Mouse (Mus musculus) heart, embryonic 11.5 days (tissue): Measurements from ENCODE around the gene Rimbp3. TPM values are rescaled to one million over a fixed set of nuclear protein-coding genes. Genes with fewer than 3 reads are reported as not detected.

ENCODE experiments used
- ATAC-seq: fragments of 200-750 bp; cut with Nextera tagmentation; replicated peaks from 2 replicates; pipeline ENCODE4 v1.8.0; 2017; ENCODE audit warnings: moderate library complexity; ENCODE audit not compliant: insufficient number of reproducible peaks, low FRiP score, low TSS enrichment
- H3K27ac ChIP-seq: fragments of 300-500 bp; sonication (generic); 2 replicates; pipeline ENCODE4 v1.5.1; 2014; ENCODE audit warnings: mild to moderate bottlenecking, low read depth, low read length
- H3K27me3 ChIP-seq: fragments of 300-500 bp; sonication (generic); 2 replicates; pipeline ENCODE4 v1.6.1; 2014; ENCODE audit warnings: mild to moderate bottlenecking, low read length, mixed read lengths; ENCODE audit not compliant: control insufficient read depth, insufficient read depth
- H3K36me3 ChIP-seq: fragments of 300-500 bp; sonication (generic); 2 replicates; pipeline ENCODE4 v1.6.1; 2014; ENCODE audit warnings: mild to moderate bottlenecking, low read length, moderate library complexity, mixed read lengths; ENCODE audit not compliant: control insufficient read depth, insufficient read depth
- H3K4me1 ChIP-seq: fragments of 300-500 bp; sonication (generic); 2 replicates; pipeline ENCODE4 v1.6.1; 2014; ENCODE audit warnings: low read length; ENCODE audit not compliant: control insufficient read depth, insufficient read depth
- H3K4me2 ChIP-seq: fragments of 300-500 bp; sonication (generic); 2 replicates; pipeline ENCODE4 v1.6.1; 2014; ENCODE audit warnings: mild to moderate bottlenecking, moderate library complexity
- H3K4me3 ChIP-seq: fragments of 300-500 bp; sonication (generic); 2 replicates; pipeline ENCODE4 v1.5.1; 2014; ENCODE audit warnings: low read depth, low read length
- H3K9ac ChIP-seq: fragments of 300-500 bp; sonication (generic); 2 replicates; pipeline ENCODE4 v1.6.1; 2014; ENCODE audit warnings: mild to moderate bottlenecking, low read depth, low read length, moderate library complexity
- H3K9me3 ChIP-seq: fragments of 300-500 bp; sonication (generic); replicated peaks from 2 replicates; pipeline ENCODE4 v1.6.1; 2016; ENCODE audit warnings: low read length; ENCODE audit not compliant: control insufficient read depth
- WGBS: fragments of 180-500 bp; shearing (Covaris S2); extraction: QIAGEN DNeasy Blood & Tissue Kit; methylation state at CpG from one replicate; pipeline ENCODE4 v1.1.7; 2014; ENCODE audit not compliant: insufficient replicate concordance; 5-methylcytosine and 5-hydroxymethylcytosine counted together
- polyA plus RNA-seq: library from polyadenylated mRNA; unstranded; fragments of >200 nt; fragmentation: Nextera tagmentation; extraction: Ambion mirVana; gene quantifications from 2 replicates; pipeline ENCODE4 v1.2.1, GENCODE M21; 2014

Gene Rimbp3
- polyA plus RNA-seq, 1 experiment from 2014 or later, result 0.34 TPM

- WGBS, result 67% methylated on average over 1 of the region's 1 CpGs
- Histone ChIP-seq H3K9ac (no peak overlapping the region), H3K4me1 (peaks cover 42% of the 10 kb centered on the region), H3K27me3 (no peaks in the 10 kb centered on the region), H3K36me3 (no peaks in the 10 kb centered on the region), H3K27ac (no peak overlapping the region), H3K4me3 (no peak overlapping the region), H3K4me2 (no peak overlapping the region), H3K9me3 (no peaks in the 10 kb centered on the region)
- ATAC-seq, result no peak
These were observed 36.6 kb downstream of the Rimbp3 start for GRCm38 (mm10) chr16:17244996-17245395.

DNA sequence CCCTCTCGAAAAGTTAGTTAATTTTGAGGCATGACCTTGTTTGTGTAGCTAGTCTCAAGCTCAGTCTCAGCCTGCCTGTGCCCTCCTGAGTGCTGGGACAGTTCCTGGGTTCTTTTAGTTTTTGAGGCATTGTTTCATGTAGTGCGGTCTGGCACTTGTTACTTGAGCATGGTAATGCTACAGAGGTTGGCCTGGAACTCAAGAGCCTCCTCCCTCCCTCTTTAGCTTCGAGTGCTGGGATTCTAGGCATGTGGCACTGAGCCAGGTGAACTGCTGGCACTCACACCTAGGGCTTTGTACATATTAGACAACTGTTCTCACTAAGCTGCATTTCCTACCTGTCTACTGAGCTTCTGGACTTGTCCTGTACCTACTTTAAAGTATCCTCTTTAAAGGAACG lies 39.3 kb downstream of the Rimbp3 start:
- H3K9ac ChIP-seq, result no peak overlapping the region
- no peak overlapping the region for H3K4me2 ChIP-seq
- WGBS, result 60% methylated on average over 4 of the region's 4 CpGs
- no peak overlapping the region for H3K4me3 ChIP-seq
- H3K4me1 ChIP-seq, result peaks cover 51% of the 10 kb centered on the region
- no peaks in the 10 kb centered on the region for H3K27me3 ChIP-seq
- H3K9me3 ChIP-seq, result no peaks in the 10 kb centered on the region
- H3K27ac ChIP-seq, result peak overlapping the region; percentile 57; the same call in 1 of the 2 replicates
- ATAC-seq, result no peak
- no peaks in the 10 kb centered on the region for H3K36me3 ChIP-seq

DNA sequence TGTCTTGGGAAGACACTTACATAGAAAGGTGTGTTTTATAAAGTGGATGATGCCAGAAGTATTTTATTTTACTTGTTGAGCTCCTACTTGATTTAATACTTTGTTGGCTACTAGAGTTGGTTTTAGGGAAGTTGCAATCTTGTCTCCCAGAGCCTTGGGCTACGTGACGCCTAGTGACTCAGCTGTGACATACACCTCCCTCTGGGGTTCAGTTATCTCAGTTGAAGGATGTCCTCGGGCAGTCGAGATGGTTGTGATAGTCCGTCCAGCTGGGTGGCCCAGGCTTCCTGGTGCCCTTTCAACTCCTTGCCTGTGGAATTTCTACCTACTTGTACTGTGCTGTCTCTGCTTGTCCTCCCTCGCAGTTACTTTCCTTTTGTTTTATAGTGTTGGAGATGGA lies 40.7 kb downstream of the Rimbp3 start:
- Histone ChIP-seq H3K9ac (no peak overlapping the region), H3K4me1 (peaks cover 55% of the 10 kb centered on the region), H3K36me3 (no peaks in the 10 kb centered on the region), H3K4me3 (no peak overlapping the region), H3K4me2 (peak overlapping the region; percentile 11; the same call in 1 of the 2 replicates), H3K27ac (no peak overlapping the region), H3K9me3 (no peaks in the 10 kb centered on the region), H3K27me3 (no peaks in the 10 kb centered on the region)
- ATAC-seq, result no peak
- 22% methylated on average over 6 of the region's 6 CpGs for WGBS

DNA sequence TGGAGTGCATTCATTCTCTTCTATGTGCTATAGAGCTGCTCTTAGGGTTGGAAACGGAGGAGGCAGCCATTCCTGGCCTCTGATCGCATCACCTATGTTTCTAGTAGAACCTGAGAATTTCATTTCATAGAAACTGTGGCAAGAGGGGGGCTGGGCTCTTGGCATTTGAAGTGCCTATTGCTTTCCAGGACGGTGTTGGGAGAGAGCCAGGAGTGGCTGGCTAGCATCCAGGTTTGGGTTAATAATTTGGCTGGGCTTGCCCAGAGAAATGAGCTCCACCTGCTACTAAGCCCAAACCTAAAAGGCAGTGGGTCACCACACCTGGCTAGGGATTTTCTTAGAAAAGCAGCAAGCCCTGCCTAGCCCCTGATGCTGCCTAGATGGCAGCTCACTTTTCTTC lies 43.1 kb downstream of the Rimbp3 start:
- no peaks in the 10 kb centered on the region for H3K9me3 ChIP-seq
- H3K27ac ChIP-seq, result no peak overlapping the region
- H3K4me2 ChIP-seq, result no peak overlapping the region
- H3K27me3 ChIP-seq, result no peaks in the 10 kb centered on the region
- H3K4me1 ChIP-seq, result peaks cover 63% of the 10 kb centered on the region
- H3K4me3 ChIP-seq, result no peak overlapping the region
- no peak for ATAC-seq
- H3K9ac ChIP-seq, result no peak overlapping the region
- H3K36me3 ChIP-seq, result no peaks in the 10 kb centered on the region
- WGBS, result 70% methylated on average over 3 of the region's 3 CpGs

- Histone ChIP-seq H3K4me3 (no peak overlapping the region), H3K4me1 (peaks cover 61% of the 10 kb centered on the region), H3K4me2 (no peak overlapping the region), H3K9me3 (no peaks in the 10 kb centered on the region), H3K36me3 (peaks cover 3% of the 10 kb centered on the region; the same call in 1 of the 2 replicates), H3K27ac (no peak overlapping the region), H3K27me3 (no peaks in the 10 kb centered on the region), H3K9ac (no peak overlapping the region)
- no peak for ATAC-seq
- WGBS, result 63% methylated on average over 3 of the region's 3 CpGs
These were observed 43.8 kb downstream of the Rimbp3 start for GRCm38 (mm10) chr16:17252086-17252726.

- Histone ChIP-seq H3K27me3 (no peaks in the 10 kb centered on the region), H3K27ac (no peak overlapping the region)
- 39% methylated on average over 7 of the region's 7 CpGs for WGBS
These were observed 44.4 kb downstream of the Rimbp3 start for GRCm38 (mm10) chr16:17252841-17253240.

GRCm38 (mm10) chr16:17254005-17254597 lies 45.7 kb downstream of the Rimbp3 start:
- peak overlapping the region; percentile 41 for H3K4me2 ChIP-seq

More at GRCm38 (mm10) chr16:17252841-17253240, 44.4 kb downstream of the Rimbp3 start:
- H3K4me3 ChIP-seq, result no peak overlapping the region
- H3K4me2 ChIP-seq, result no peak overlapping the region
- H3K4me1 ChIP-seq, result peaks cover 55% of the 10 kb centered on the region
- H3K9me3 ChIP-seq, result no peaks in the 10 kb centered on the region
- ATAC-seq, result 0 out of 2 replicates have a peak, but pooled peaks have one; percentile 31
- peaks cover 8% of the 10 kb centered on the region for H3K36me3 ChIP-seq
- no peak overlapping the region for H3K9ac ChIP-seq

DNA sequence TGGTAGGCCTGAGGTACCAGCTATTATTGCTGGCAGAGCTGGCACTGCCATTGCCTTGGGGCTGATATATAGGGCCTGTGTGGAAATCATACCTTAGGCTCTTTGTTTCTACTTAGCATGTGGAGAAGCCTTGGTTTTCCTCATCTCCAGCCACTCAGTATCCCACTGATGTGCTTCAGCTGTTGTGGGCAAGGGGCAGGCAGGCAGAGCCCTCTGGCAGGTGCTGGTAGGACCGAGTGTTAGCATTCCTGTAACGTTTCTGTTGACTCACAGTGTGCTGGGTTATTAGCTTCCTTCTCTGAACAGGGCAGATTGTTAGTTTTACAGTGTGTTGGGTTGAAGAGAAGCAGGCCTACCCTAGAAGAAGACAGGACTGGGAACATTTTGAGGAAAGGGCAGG lies 46.9 kb downstream of the Rimbp3 start:
- 71% methylated on average over 2 of the region's 2 CpGs for whole genome bisulfite sequencing
- Histone ChIP-seq H3K9ac (no peak overlapping the region), H3K4me3 (no peak overlapping the region), H3K27me3 (no peaks in the 10 kb centered on the region), H3K36me3 (peaks cover 18% of the 10 kb centered on the region), H3K9me3 (no peaks in the 10 kb centered on the region), H3K4me2 (no peak overlapping the region), H3K27ac (no peak overlapping the region), H3K4me1 (peaks cover 41% of the 10 kb centered on the region)
- no peak for ATAC-seq

More at GRCm38 (mm10) chr16:17254005-17254597, 45.7 kb downstream of the Rimbp3 start:
- H3K27me3 ChIP-seq, result no peaks in the 10 kb centered on the region
- peaks cover 17% of the 10 kb centered on the region for H3K36me3 ChIP-seq
- H3K9me3 ChIP-seq, result no peaks in the 10 kb centered on the region
- H3K4me3 ChIP-seq, result no peak overlapping the region
- WGBS, result 20% methylated on average over 4 of the region's 4 CpGs
- no peak for ATAC-seq
- no peak overlapping the region; the same call in 1 of the 2 replicates for H3K27ac ChIP-seq
- peak overlapping the region; percentile 24 for H3K9ac ChIP-seq
- peaks cover 51% of the 10 kb centered on the region for H3K4me1 ChIP-seq
